Mouse (Mus musculus) ES-E14 (cell line): Measurements from ENCODE around the gene Mbd3l1.

Source experiments
- HCFC1 ChIP-seq: IDR thresholded peaks from 2 replicates; pipeline ENCODE4 v1.6.1; 2012; ENCODE audit warnings: low read length, inconsistent platforms, borderline replicate concordance; ENCODE audit not compliant: insufficient read depth
- MAFK ChIP-seq: IDR thresholded peaks from 2 replicates; pipeline ENCODE4 v1.6.1; 2014; ENCODE audit warnings: mild to moderate bottlenecking, low read depth, low read length, inconsistent platforms; ENCODE audit not compliant: insufficient read depth
- ZNF384 ChIP-seq: IDR thresholded peaks from 2 replicates; pipeline ENCODE4 v1.6.1; 2012; ENCODE audit warnings: low read depth, low read length, inconsistent platforms

DNA sequence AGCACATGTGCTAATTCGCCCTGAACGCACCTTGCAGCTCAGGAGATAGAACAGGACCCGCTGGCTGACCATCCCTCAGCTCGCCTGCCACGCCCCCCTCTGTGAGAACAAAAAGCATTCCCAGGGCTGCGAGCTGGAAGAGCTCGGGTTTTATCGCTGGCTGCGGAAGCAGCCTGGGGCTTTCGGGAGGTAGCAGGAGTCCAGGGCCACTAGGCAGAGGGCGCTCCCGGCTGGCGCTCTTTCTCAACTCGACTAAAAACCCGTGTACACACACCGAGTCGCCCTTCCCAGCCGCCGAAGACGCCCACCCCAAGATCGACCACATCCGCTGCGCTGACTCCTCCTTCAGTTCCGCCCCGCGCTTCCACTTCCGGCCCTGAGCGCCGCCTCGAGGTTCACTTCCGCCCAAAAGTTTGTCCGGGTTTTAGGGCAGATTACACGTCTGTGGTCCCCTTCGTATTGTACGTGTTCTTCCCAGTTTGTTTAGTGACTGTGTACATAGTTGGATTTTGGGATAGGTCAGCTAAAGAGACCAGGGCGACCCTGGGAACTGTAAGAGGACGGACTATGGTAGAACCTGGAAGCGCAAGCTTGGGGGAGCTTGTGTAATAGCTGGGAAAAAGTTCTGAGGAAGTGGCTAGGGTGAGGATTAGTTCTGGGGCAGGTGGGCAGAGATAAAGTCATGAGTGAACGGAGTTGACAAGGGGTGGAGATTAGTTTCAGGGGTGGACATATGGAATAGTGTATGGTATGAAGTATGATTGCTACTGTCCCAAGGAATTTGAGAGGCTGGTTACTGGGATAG, 4.6 kb upstream of the Mbd3l1 start:
- TF ChIP-seq HCFC1 (no peak), ZNF384 (no peak), MAFK (no peak)
